Mouse (Mus musculus): ENCODE data around the gene Dlx1. TPM values are rescaled to one million over a fixed set of nuclear protein-coding genes. Genes with fewer than 3 reads are reported as not detected.

Gene Dlx1
- polyA plus RNA-seq (2012; rRNA removed), result 0.03 and 0.06 TPM in 2 replicates

GRCm38 (mm10) chr2:71528014-71528713 lies at the start of gene Dlx1:
Dlx1 (plus strand) TSS chr2:71528113.

GRCm38 (mm10) chr2:71546640-71547071 lies 18.7 kb downstream of the Dlx1 start, which contains the start of gene Dlx2:
Dlx2 (minus strand) TSS chr2:71546754.

Other genes with a start within 250 kb of the Dlx1 start
- gene Slc25a12, start 160.4 kb upstream of the Dlx1 start, polyA plus RNA-seq (2012; rRNA removed), result 11.1 and 14.5 TPM in 2 replicates
- gene Hat1, start 139.2 kb upstream of the Dlx1 start, polyA plus RNA-seq (2012; rRNA removed), result 79.7 and 90.8 TPM in 2 replicates
- 28.5 and 31.5 TPM in 2 replicates for gene Metap1d, start 74.8 kb upstream of the Dlx1 start, polyA plus RNA-seq (2012; rRNA removed)
- 0.01 TPM in 1 of 2 replicates, not detected in the other for gene Dlx2, start 18.6 kb downstream of the Dlx1 start, polyA plus RNA-seq (2012; rRNA removed)
- 5.6 and 6.1 TPM in 2 replicates for gene Itga6, start 217.5 kb downstream of the Dlx1 start, polyA plus RNA-seq (2012; rRNA removed)

Data from liver, embryonic 14 days (tissue).